Mouse (Mus musculus) testis, adult 2 months (tissue): ENCODE measurements around the gene Amacr.

Source experiments
- CTCF ChIP-seq: fragments of 200-500 bp; IDR thresholded peaks from 2 replicates; pipeline ENCODE4 v1.5.1; 2012; ENCODE audit warnings: low read depth, mild to moderate bottlenecking, inconsistent platforms, low read length, moderate library complexity; ENCODE audit not compliant: control insufficient read depth, insufficient read depth, insufficient replicate concordance
- POLR2A ChIP-seq: fragments of 200-500 bp; IDR thresholded peaks from 2 replicates; pipeline ENCODE4 v1.6.1; 2012; ENCODE audit warnings: low read depth, mild to moderate bottlenecking, inconsistent platforms, low read length, moderate library complexity; ENCODE audit not compliant: control insufficient read depth

GRCm38 (mm10) chr15:11026801-11027561 lies 45.4 kb downstream of the Amacr start:
- no peak for TF ChIP-seq CTCF
- no peak for TF ChIP-seq POLR2A
